Mouse (Mus musculus) hindbrain, embryonic 16.5 days (tissue): ENCODE measurements around the gene Gm1113. TPM values are rescaled to one million over a fixed set of nuclear protein-coding genes. Genes with fewer than 3 reads are reported as not detected.

Source experiments
- ATAC-seq: fragments of 200-750 bp; cut with Nextera tagmentation; 2 replicates; pipeline ENCODE4 v1.8.0; 2017; ENCODE audit warnings: moderate TSS enrichment, moderate library complexity
- H3K27ac ChIP-seq: fragments of 300-500 bp; sonication (generic); 2 replicates; pipeline ENCODE4 v1.5.1; 2014; ENCODE audit warnings: low read depth, mild to moderate bottlenecking, control low read depth, low read length, moderate library complexity
- H3K27me3 ChIP-seq: fragments of 300-500 bp; sonication (generic); replicated peaks from 2 replicates; pipeline ENCODE4 v1.6.1; 2014; ENCODE audit warnings: low read length; ENCODE audit not compliant: control insufficient read depth, insufficient read depth
- H3K36me3 ChIP-seq: fragments of 300-500 bp; sonication (generic); 2 replicates; pipeline ENCODE4 v1.6.1; 2014; ENCODE audit warnings: mild to moderate bottlenecking, low read length, moderate library complexity, mixed read lengths; ENCODE audit not compliant: control insufficient read depth, insufficient read depth
- H3K4me1 ChIP-seq: fragments of 300-500 bp; sonication (generic); 2 replicates; pipeline ENCODE4 v1.6.1; 2014; ENCODE audit warnings: low read depth, low read length; ENCODE audit not compliant: control insufficient read depth, insufficient read depth
- H3K4me2 ChIP-seq: fragments of 300-500 bp; sonication (generic); 2 replicates; pipeline ENCODE4 v1.6.1; 2014; ENCODE audit warnings: mild to moderate bottlenecking, low read length, control low read depth, moderate library complexity
- H3K4me3 ChIP-seq: fragments of 300-500 bp; sonication (generic); 2 replicates; pipeline ENCODE4 v1.5.1; 2014; ENCODE audit warnings: mild to moderate bottlenecking, low read length, control low read depth, moderate library complexity
- H3K9ac ChIP-seq: fragments of 300-500 bp; sonication (generic); 2 replicates; pipeline ENCODE4 v1.6.1; 2014; ENCODE audit warnings: low read depth, mild to moderate bottlenecking, control low read depth, low read length, moderate library complexity
- H3K9me3 ChIP-seq: fragments of 300-500 bp; sonication (generic); 2 replicates; pipeline ENCODE4 v1.6.1; 2014; ENCODE audit warnings: mild to moderate bottlenecking, low read length, moderate library complexity; ENCODE audit not compliant: control insufficient read depth
- WGBS: fragments of 180-500 bp; shearing (Covaris S2); extraction: QIAGEN DNeasy Blood & Tissue Kit; methylation state at CpG from one replicate; pipeline ENCODE4 v1.1.7; 2014; 5-methylcytosine and 5-hydroxymethylcytosine counted together
- polyA plus RNA-seq: library from polyadenylated mRNA; unstranded; fragments of >200 nt; fragmentation: Nextera tagmentation; extraction: Ambion mirVana; gene quantifications from 2 replicates; pipeline ENCODE4 v1.2.1, GENCODE M21; 2015

The Gm1113 gene
- polyA plus RNA-seq, 1 experiment from 2014 or later: not detected

GRCm38 (mm10) chr9:35535110-35535509, 17.0 kb upstream of the Gm1113 start:
- 8% methylated on average over 2 of the region's 2 CpGs for WGBS
- Histone ChIP-seq H3K27ac (no peak overlapping the region), H3K4me3 (no peak overlapping the region), H3K36me3 (no peaks in the 10 kb centered on the region; the same call in 1 of the 2 replicates), H3K27me3 (no peaks in the 10 kb centered on the region; the same call in 1 of the 2 replicates), H3K9me3 (no peaks in the 10 kb centered on the region), H3K4me1 (peaks cover 2% of the 10 kb centered on the region; the same call in 1 of the 2 replicates), H3K9ac (no peak overlapping the region), H3K4me2 (no peak overlapping the region)
- peak; percentile 90 for ATAC-seq

DNA sequence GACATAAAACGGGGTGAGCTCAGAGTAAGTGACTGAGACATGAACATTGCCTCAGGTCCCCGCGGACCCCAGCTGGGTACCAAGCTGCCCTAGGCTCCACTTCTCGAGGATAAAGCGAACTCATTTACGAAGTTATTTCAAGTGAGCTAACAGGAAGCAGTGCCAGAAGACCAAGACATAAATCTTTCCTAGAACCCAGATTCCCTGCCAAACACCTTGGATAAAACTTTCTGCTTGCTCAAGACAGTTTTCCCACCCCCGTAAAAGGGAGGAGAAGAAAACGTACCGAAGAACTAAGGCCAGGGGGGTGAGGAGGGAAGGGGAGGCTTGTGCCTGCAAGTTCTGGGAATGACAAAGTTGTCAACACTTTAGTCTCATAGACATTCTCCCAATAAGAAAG, 15.2 kb upstream of the Gm1113 start:
- Histone ChIP-seq H3K9ac (no peak overlapping the region), H3K36me3 (no peaks in the 10 kb centered on the region), H3K9me3 (no peaks in the 10 kb centered on the region), H3K27ac (no peak overlapping the region), H3K4me2 (no peak overlapping the region), H3K4me3 (no peak overlapping the region), H3K4me1 (peaks cover 2% of the 10 kb centered on the region; the same call in 1 of the 2 replicates), H3K27me3 (no peaks in the 10 kb centered on the region; the same call in 1 of the 2 replicates)
- ATAC-seq: no peak
- WGBS: 71% methylated on average over 9 of the region's 9 CpGs

DNA sequence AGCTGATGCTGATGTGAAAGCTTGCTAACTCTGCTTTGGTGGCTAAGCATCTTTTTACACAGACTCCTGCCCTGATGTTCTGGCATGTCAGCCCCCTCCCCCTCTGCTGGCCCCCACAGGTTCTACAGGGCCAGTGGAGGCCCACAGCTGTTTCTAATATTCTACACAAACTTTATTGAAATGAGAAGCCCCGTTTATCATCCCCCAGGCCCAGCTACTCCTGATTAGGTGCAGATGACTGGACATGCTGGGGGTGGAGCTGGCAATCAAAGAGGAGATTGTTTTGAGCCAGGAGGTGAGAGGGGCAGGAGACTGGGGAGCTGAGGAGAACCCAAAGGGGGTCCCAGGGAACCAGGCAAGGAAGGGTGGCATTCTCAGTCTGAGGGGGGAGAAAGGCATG, 11.7 kb upstream of the Gm1113 start:
- Histone ChIP-seq H3K27me3 (no peaks in the 10 kb centered on the region; the same call in 1 of the 2 replicates), H3K4me1 (peaks cover under 1% of the 10 kb centered on the region; the same call in 1 of the 2 replicates), H3K9me3 (no peaks in the 10 kb centered on the region), H3K4me2 (no peak overlapping the region), H3K9ac (no peak overlapping the region), H3K4me3 (no peak overlapping the region), H3K27ac (no peak overlapping the region), H3K36me3 (no peaks in the 10 kb centered on the region)
- no peak for ATAC-seq
- WGBS: 15% methylated on average over 1 of the region's 1 CpGs

- Histone ChIP-seq H3K4me1 (peaks cover 3% of the 10 kb centered on the region), H3K36me3 (no peaks in the 10 kb centered on the region), H3K4me3 (no peak overlapping the region), H3K9ac (no peak overlapping the region), H3K27me3 (no peaks in the 10 kb centered on the region; the same call in 1 of the 2 replicates), H3K27ac (no peak overlapping the region), H3K9me3 (no peaks in the 10 kb centered on the region), H3K4me2 (no peak overlapping the region)
- 68% methylated on average over 3 of the region's 3 CpGs for WGBS
- no peak for ATAC-seq
Measured at GRCm38 (mm10) chr9:35529141-35529540, 11.1 kb upstream of the Gm1113 start.

GRCm38 (mm10) chr9:35523941-35524411, 5.9 kb upstream of the Gm1113 start:
- WGBS: 20% methylated on average over 7 of the region's 7 CpGs
- H3K9me3 ChIP-seq: no peaks in the 10 kb centered on the region
- peak overlapping the region; percentile 37; the same call in 1 of the 2 replicates for H3K4me2 ChIP-seq
- peak; percentile 80 for ATAC-seq
- H3K36me3 ChIP-seq: no peaks in the 10 kb centered on the region
- H3K4me1 ChIP-seq: peaks cover 13% of the 10 kb centered on the region
- no peaks in the 10 kb centered on the region; the same call in 1 of the 2 replicates for H3K27me3 ChIP-seq
- peak overlapping the region; percentile 70 for H3K27ac ChIP-seq
- no peak overlapping the region for H3K9ac ChIP-seq
- no peak overlapping the region for H3K4me3 ChIP-seq

DNA sequence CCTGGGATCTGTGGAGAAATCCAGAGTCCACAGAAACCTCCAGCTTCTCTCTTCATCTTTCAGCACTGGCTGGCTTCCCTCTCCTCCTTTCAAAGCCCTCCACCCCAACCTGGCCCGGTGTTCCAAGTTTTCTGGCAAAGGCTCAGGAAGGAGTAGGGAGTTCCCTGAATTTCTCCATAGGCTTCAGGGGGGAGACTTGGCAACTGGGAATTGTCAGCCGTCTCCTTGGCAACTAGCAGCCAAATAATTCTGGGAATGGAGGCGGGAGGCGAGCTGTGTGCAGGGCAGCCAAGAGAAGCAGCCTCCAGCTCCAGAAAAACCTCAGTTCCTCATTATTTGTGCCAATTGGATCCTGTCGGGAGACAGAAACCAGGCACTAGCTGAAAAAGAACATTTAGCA, 5.5 kb upstream of the Gm1113 start:
- Histone ChIP-seq H3K4me3 (no peak overlapping the region), H3K27ac (peak overlapping the region; percentile 70), H3K27me3 (no peaks in the 10 kb centered on the region; the same call in 1 of the 2 replicates), H3K9me3 (no peaks in the 10 kb centered on the region), H3K4me1 (peaks cover 13% of the 10 kb centered on the region), H3K9ac (no peak overlapping the region; the same call in 1 of the 2 replicates), H3K36me3 (no peaks in the 10 kb centered on the region), H3K4me2 (peak overlapping the region; percentile 37; the same call in 1 of the 2 replicates)
- 11% methylated on average over 5 of the region's 5 CpGs for WGBS
- ATAC-seq: peak; percentile 88

- no peaks in the 10 kb centered on the region; the same call in 1 of the 2 replicates for H3K27me3 ChIP-seq
- peaks cover 13% of the 10 kb centered on the region for H3K4me1 ChIP-seq
- H3K9ac ChIP-seq: no peak overlapping the region
- H3K27ac ChIP-seq: peak overlapping the region; percentile 25; the same call in 1 of the 2 replicates
- H3K4me3 ChIP-seq: no peak overlapping the region
- no peak overlapping the region for H3K4me2 ChIP-seq
- no peaks in the 10 kb centered on the region for H3K36me3 ChIP-seq
- WGBS: 63% methylated on average over 1 of the region's 1 CpGs
- no peaks in the 10 kb centered on the region for H3K9me3 ChIP-seq
- peak; percentile 15; the same call in 1 of the 2 replicates for ATAC-seq
Measured at GRCm38 (mm10) chr9:35522821-35523515, 4.9 kb upstream of the Gm1113 start.

- H3K36me3 ChIP-seq: no peaks in the 10 kb centered on the region
- no peak for ATAC-seq
- H3K9me3 ChIP-seq: no peaks in the 10 kb centered on the region
- no peak overlapping the region for H3K4me3 ChIP-seq
- no peak overlapping the region for H3K9ac ChIP-seq
- no peak overlapping the region for H3K4me2 ChIP-seq
- H3K27ac ChIP-seq: no peak overlapping the region
- H3K27me3 ChIP-seq: no peaks in the 10 kb centered on the region; the same call in 1 of the 2 replicates
- whole genome bisulfite sequencing: 83% methylated on average over 2 of the region's 2 CpGs
- peaks cover 13% of the 10 kb centered on the region for H3K4me1 ChIP-seq
Measured at GRCm38 (mm10) chr9:35522241-35522640, 4.2 kb upstream of the Gm1113 start.

DNA sequence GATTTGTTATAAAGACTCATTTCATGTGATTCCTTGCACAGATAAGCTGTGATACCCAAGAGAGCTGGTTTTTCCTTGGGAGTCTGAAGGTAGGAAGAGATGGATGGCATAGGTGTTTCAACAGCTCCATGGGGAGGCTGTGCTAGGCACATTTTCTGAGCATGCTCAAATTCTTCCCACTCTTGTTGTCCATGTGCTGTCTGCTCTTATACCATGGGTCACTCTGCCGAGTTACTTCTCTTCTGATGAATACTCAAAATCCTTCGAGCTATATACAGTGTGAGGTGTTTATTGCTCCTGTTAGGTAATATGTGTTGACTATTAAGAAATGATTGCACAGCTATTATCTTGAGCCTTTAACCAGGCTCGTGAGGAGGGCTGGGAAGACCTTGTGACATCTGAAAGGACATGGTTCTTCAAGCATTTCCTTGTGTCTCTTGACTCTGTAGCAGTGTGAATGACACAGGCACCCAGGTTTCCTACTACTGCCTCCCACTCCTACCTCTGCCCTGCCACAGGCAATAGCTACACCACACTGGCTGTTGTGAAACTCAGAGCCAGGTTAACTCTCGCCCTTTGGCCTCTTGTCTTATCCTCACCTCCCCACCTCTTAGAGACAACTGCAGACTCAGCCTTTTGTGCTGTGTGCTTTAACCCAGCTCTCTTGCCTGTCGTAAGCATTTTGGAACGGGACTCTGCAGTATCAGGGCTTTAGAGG, 2.7 kb upstream of the Gm1113 start:
- 84% methylated on average over 6 of the region's 6 CpGs for WGBS
- ATAC-seq: no peak

More for the DNA sequence above, 2.7 kb upstream of the Gm1113 start:
- Histone ChIP-seq H3K4me1 (peaks cover 13% of the 10 kb centered on the region), H3K4me3 (no peak overlapping the region), H3K9ac (no peak overlapping the region), H3K27me3 (no peaks in the 10 kb centered on the region; the same call in 1 of the 2 replicates), H3K36me3 (no peaks in the 10 kb centered on the region), H3K4me2 (no peak overlapping the region), H3K27ac (no peak overlapping the region), H3K9me3 (no peaks in the 10 kb centered on the region)
